Mouse (Mus musculus): ENCODE measurements at regions not wholly inside any gene's neighbourhood (a gene's known extent, or its start where the extent isn't known, plus 50 kb on each side); places are given as distances from the start of the nearest gene placed in this dataset.
"Not testable (repeated sequence)": the region's sequence is repeated elsewhere in the genome, so short reads cannot be mapped to it uniquely, and the experiment has no call there.

GRCm38 (mm10) chr4:105656071-105656655 lies 133.5 kb upstream of the Gm12728 start:
- DNase-seq, result no peak

- no peak for DNase-seq
Observed at GRCm38 (mm10) chr4:105658581-105658980, 131.1 kb upstream of the Gm12728 start.

GRCm38 (mm10) chr4:105676690-105677089 lies 113.0 kb upstream of the Gm12728 start:
- no peak for DNase-seq

- DNase-seq, result no peak
Observed at GRCm38 (mm10) chr4:105690716-105691115, 99.0 kb upstream of the Gm12728 start.

GRCm38 (mm10) chr4:105692380-105692779 lies 97.3 kb upstream of the Gm12728 start:
- no peak for DNase-seq

- no peak for DNase-seq
Observed at GRCm38 (mm10) chr4:105695895-105696294, 93.8 kb upstream of the Gm12728 start.

- DNase-seq, result no peak
Observed at GRCm38 (mm10) chr4:105697123-105697522, 92.5 kb upstream of the Gm12728 start.

GRCm38 (mm10) chr4:105702036-105702435 lies 87.6 kb upstream of the Gm12728 start:
- no peak for DNase-seq

- DNase-seq, result no peak
Observed at GRCm38 (mm10) chr4:105703408-105703807, 86.3 kb upstream of the Gm12728 start.

- DNase-seq, result no peak
Observed at GRCm38 (mm10) chr4:105704271-105704670, 85.4 kb upstream of the Gm12728 start.

GRCm38 (mm10) chr4:105705996-105706395 lies 83.7 kb upstream of the Gm12728 start:
- DNase-seq, result no peak

- DNase-seq, result no peak
Observed at GRCm38 (mm10) chr4:105708080-105708796, 81.4 kb upstream of the Gm12728 start.

GRCm38 (mm10) chr4:105713956-105714355 lies 75.7 kb upstream of the Gm12728 start:
- no peak for DNase-seq

GRCm38 (mm10) chr4:105718080-105718479 lies 71.6 kb upstream of the Gm12728 start:
- DNase-seq, result no peak

- DNase-seq, result no peak
Observed at GRCm38 (mm10) chr4:105728696-105729095, 61.0 kb upstream of the Gm12728 start.

GRCm38 (mm10) chr4:105730900-105731299 lies 58.8 kb upstream of the Gm12728 start:
- DNase-seq, result no peak

GRCm38 (mm10) chr4:105735116-105735515 lies 54.6 kb upstream of the Gm12728 start:
- DNase-seq, result not testable (repeated sequence)
